Mouse (Mus musculus): ENCODE measurements around the gene Stx6. TPM values are rescaled to one million over a fixed set of nuclear protein-coding genes. Genes with fewer than 3 reads are reported as not detected.
A peak's percentile ranks its signal among the peaks of the same experiment; 100 is the strongest.

The Stx6 gene
- 82.9 and 93.7 TPM in 2 replicates for polyA plus RNA-seq (2015; fragmentation: Nextera tagmentation; extraction: Ambion mirVana)

DNA sequence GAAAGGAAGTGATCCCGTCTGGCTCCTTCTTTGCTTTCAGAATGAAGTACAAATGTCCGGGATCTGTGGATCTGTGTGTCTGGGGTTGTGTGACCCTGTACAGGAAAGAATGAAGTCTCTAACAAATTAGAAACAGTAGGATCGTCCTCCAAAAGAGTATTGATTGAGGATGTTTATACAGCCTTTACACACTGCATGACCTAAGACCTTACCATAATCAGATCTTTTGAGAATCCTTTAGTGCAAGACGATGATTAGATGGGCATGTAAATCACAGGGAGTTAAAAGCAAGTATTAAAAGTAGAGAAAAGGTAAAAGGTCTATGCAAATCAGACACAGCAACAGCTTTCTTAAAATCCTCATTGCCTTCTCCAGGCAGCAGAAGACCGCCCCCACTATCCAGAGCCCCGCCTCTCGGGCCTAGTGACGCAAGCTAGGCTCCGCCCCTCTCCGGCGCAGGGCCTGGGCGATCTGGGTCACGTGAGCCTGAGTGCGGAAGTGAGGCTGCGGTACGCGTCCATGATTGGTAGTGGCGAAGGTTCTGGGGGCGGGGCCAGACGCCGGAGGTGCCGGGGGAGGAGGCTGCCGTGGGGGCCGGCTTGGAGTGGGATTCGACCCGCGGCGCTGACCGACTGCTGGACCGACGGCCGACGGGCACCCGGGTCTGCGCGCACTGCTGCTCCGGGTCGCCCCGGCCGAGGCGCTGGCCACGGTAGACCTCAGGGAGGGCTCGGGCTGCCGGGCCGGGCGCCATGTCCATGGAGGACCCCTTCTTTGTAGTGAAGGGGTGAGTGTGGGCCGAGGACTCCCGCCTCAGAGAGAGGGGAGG, at the start of gene Stx6:
Gene Stx6 (plus strand): TSS at position 575 of the 829 bp plus-strand sequence.
- H3K4me3 ChIP-seq (ENCODE audit: low read length) = peak within 1 kb of the TSS; percentile 90
- no peaks in the 10 kb centered on the region for H3K27me3 ChIP-seq (replicated peaks; ENCODE audit: control insufficient read depth, insufficient read depth, low read length)
- ATAC-seq = peak; percentile 98
- H3K27ac ChIP-seq (ENCODE audit: low read depth, low read length) = peak within 1 kb of the TSS; percentile 92
- peak within 1 kb of the TSS; percentile 69 for H3K9ac ChIP-seq (ENCODE audit: low read depth, low read length)
- no peaks in the 10 kb centered on the region for H3K9me3 ChIP-seq (ENCODE audit: control insufficient read depth, low read length)
- H3K36me3 ChIP-seq (ENCODE audit: control insufficient read depth, insufficient read depth, low read length) = no peaks in the 10 kb centered on the region
- WGBS = 3% methylated on average over 44 of the region's 48 CpGs
- peak within 1 kb of the TSS; percentile 72 for H3K4me2 ChIP-seq (ENCODE audit: low read length)
- peaks cover 13% of the 10 kb centered on the region for H3K4me1 ChIP-seq (ENCODE audit: control insufficient read depth, insufficient read depth, low read depth, low read length)

DNA sequence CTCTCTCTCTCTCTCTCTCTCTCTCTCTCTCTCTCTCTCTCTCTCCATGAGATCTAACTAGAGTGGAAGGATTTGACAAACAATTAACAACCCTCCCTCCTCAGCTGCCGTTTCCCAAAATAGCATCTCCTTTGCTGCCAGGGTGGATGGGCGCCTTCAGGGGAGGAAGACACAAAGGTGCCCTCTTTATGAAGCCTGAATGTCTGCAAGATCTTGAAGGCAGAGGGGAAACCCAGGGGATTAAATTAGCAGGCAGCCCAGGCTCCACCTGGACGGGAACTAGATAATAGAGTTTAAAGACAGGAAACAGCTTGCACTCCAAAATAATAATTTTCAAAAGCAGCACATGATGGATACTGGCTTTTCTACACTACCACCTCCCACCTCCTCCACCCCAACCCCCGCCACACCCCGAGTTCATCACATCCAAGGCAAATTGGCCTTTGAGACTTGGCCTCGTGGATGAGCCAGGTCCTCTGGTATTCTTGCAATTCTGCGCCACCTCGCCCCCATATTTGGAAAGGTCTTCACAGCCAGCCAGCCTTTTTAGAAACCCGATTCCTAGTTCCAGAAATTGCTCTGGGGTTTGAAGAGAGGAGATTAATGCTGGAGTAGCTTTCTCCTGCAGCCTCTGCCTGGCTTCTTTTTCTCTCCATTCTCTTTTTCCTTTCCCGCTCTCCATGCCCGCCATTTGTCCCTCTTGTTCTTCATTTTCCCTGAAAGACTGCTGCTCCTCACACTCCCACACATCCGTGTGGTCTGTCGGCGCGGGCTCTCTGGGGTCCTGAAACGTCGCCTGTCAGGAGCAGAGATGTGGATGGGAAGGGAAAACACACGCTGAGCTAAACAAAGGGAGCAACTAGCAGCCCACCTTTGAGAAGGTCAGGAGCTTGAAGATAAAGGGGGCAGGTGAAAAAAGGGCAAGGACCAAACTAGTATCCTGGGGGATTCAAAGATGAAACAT, 48.8 kb upstream of the Stx6 start:
- Histone ChIP-seq H3K4me1 (ENCODE audit: control insufficient read depth, insufficient read depth, low read depth, low read length) (peaks cover 10% of the 10 kb centered on the region), H3K27ac (ENCODE audit: low read depth, low read length) (peak overlapping the region; percentile 59), H3K4me3 (ENCODE audit: low read length) (no peak overlapping the region), H3K36me3 (ENCODE audit: control insufficient read depth, insufficient read depth, low read length) (no peaks in the 10 kb centered on the region), H3K27me3 (replicated peaks; ENCODE audit: control insufficient read depth, insufficient read depth, low read length) (no peaks in the 10 kb centered on the region), H3K9me3 (ENCODE audit: control insufficient read depth, low read length) (no peaks in the 10 kb centered on the region), H3K4me2 (ENCODE audit: low read length) (peak overlapping the region; percentile 31), H3K9ac (ENCODE audit: low read depth, low read length) (peak overlapping the region; percentile 20)
- no peak for ATAC-seq
- WGBS = 22% methylated on average over 18 of the region's 18 CpGs

DNA sequence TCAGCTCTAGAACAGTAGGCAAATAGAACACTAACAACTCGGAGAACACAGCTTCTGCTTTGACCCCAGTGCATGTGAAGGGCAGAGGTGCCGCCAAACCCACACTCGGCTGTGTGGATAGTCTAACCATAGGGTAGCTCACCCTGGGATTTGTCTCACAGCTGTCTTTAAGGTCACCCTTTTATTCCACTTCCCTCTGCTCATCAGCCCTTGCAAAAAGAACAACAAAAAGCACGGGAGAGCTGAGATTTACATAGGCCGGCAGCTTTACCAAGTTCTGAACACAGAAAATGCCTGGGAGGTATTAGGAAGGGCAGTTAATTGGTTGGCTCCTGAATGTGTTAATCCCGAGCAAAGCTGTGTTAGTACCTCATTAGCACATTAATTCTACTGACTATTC, 47.0 kb upstream of the Stx6 start:
- Histone ChIP-seq H3K4me2 (ENCODE audit: low read length) (no peak overlapping the region), H3K4me3 (ENCODE audit: low read length) (no peak overlapping the region), H3K27ac (ENCODE audit: low read depth, low read length) (no peak overlapping the region), H3K9me3 (ENCODE audit: control insufficient read depth, low read length) (no peaks in the 10 kb centered on the region), H3K4me1 (ENCODE audit: control insufficient read depth, insufficient read depth, low read depth, low read length) (peaks cover 10% of the 10 kb centered on the region), H3K36me3 (ENCODE audit: control insufficient read depth, insufficient read depth, low read length) (no peaks in the 10 kb centered on the region), H3K9ac (ENCODE audit: low read depth, low read length) (no peak overlapping the region), H3K27me3 (replicated peaks; ENCODE audit: control insufficient read depth, insufficient read depth, low read length) (no peaks in the 10 kb centered on the region)
- no peak for ATAC-seq
- WGBS = 21% methylated on average over 6 of the region's 6 CpGs

DNA sequence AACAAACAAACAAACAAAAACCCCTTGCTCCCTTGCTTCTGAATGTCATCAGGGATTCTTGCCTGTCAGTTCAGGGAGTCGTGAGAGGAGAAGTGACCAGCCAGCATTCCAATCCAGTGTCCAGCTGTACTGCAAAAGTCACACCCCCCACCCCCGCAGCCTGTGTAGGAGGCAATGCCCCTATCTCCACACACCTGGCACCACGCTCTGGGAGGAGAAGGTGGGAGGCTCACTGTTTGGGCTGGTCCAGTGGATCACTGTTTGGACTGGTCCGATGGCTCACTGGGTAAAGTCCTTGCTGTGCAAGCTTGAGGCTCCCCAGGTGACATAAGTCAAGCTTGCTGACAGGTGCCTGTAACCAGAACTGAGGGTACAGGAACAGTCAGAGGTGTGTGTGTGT, 46.4 kb upstream of the Stx6 start:
- 54% methylated on average over 4 of the region's 4 CpGs for WGBS
- Histone ChIP-seq H3K4me1 (ENCODE audit: control insufficient read depth, insufficient read depth, low read depth, low read length) (peaks cover 10% of the 10 kb centered on the region), H3K27me3 (replicated peaks; ENCODE audit: control insufficient read depth, insufficient read depth, low read length) (no peaks in the 10 kb centered on the region), H3K4me2 (ENCODE audit: low read length) (no peak overlapping the region), H3K9ac (ENCODE audit: low read depth, low read length) (peak overlapping the region; percentile 13; the same call in 1 of the 2 replicates), H3K4me3 (ENCODE audit: low read length) (no peak overlapping the region), H3K27ac (ENCODE audit: low read depth, low read length) (no peak overlapping the region), H3K36me3 (ENCODE audit: control insufficient read depth, insufficient read depth, low read length) (no peaks in the 10 kb centered on the region), H3K9me3 (ENCODE audit: control insufficient read depth, low read length) (no peaks in the 10 kb centered on the region)
- ATAC-seq = no peak

DNA sequence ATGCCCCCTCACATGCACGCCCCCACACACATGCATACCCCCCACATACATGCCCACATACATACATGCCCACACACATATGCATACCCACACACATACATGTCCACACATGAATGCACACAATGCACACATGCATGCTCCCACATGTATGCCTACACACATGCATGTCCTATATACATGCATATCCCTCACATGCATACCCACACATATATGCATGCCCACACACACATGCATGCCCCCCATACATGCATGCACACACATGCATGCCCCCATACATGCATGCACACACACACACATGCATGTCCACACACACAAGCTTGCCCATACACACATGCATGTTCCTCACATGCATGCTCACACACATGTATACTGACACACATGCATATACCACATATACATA, 45.6 kb upstream of the Stx6 start:
- WGBS = 88% methylated on average over 1 of the region's 1 CpGs
- H3K4me3 ChIP-seq (ENCODE audit: low read length) = no peak overlapping the region
- no peak for ATAC-seq
- no peaks in the 10 kb centered on the region for H3K36me3 ChIP-seq (ENCODE audit: control insufficient read depth, insufficient read depth, low read length)
- H3K27me3 ChIP-seq (replicated peaks; ENCODE audit: control insufficient read depth, insufficient read depth, low read length) = no peaks in the 10 kb centered on the region
- H3K27ac ChIP-seq (ENCODE audit: low read depth, low read length) = no peak overlapping the region
- no peak overlapping the region for H3K4me2 ChIP-seq (ENCODE audit: low read length)
- no peak overlapping the region for H3K9ac ChIP-seq (ENCODE audit: low read depth, low read length)
- H3K9me3 ChIP-seq (ENCODE audit: control insufficient read depth, low read length) = no peaks in the 10 kb centered on the region
- peaks cover 10% of the 10 kb centered on the region for H3K4me1 ChIP-seq (ENCODE audit: control insufficient read depth, insufficient read depth, low read depth, low read length)

DNA sequence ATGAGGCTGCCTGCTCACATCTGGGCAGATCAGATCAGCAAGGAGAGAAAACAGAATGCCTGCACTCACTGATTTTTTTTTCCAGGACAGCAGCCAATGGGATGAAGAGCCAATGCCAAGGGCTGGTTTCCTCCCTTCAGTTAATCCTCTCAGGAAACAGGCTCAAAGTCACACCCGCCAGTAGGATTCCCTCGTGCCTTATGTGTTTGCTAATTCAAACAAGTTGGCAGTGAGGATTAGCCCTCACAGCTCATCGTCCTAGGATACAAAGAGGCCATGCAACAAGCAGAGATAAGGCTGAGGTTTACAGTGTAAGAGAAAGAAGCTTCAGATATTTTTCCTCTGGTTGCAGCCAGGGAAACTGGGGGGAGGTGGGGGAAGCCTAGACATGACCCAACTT, 44.6 kb upstream of the Stx6 start:
- Histone ChIP-seq H3K9me3 (ENCODE audit: control insufficient read depth, low read length) (no peaks in the 10 kb centered on the region), H3K4me2 (ENCODE audit: low read length) (no peak overlapping the region), H3K36me3 (ENCODE audit: control insufficient read depth, insufficient read depth, low read length) (no peaks in the 10 kb centered on the region), H3K9ac (ENCODE audit: low read depth, low read length) (no peak overlapping the region), H3K4me3 (ENCODE audit: low read length) (no peak overlapping the region), H3K27me3 (replicated peaks; ENCODE audit: control insufficient read depth, insufficient read depth, low read length) (no peaks in the 10 kb centered on the region), H3K4me1 (ENCODE audit: control insufficient read depth, insufficient read depth, low read depth, low read length) (peaks cover 10% of the 10 kb centered on the region), H3K27ac (ENCODE audit: low read depth, low read length) (no peak overlapping the region)
- ATAC-seq = peak; percentile 37; the same call in 1 of the 2 replicates
- WGBS = 25% methylated on average over 3 of the region's 3 CpGs

DNA sequence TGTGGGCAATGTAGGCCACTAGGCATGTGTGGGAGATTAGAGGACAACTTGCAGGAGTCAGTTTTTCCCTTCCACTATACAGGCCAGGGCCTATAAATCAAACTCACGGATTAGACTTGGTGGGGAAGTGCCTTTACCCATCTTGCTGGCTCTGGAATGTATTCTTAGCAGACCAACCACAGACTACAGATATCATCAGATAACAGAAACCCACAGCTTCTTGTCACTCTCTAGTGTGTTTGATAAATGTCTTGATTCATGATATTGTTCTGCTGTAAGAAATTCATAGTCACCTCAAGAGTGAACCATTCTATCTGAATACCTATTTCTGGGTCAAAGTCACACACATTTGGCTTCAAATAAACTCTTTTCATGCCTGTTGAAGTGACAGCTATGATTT, 38.8 kb upstream of the Stx6 start:
- Histone ChIP-seq H3K9me3 (ENCODE audit: control insufficient read depth, low read length) (no peaks in the 10 kb centered on the region), H3K36me3 (ENCODE audit: control insufficient read depth, insufficient read depth, low read length) (no peaks in the 10 kb centered on the region)
- 82% methylated on average over 1 of the region's 1 CpGs for WGBS

DNA sequence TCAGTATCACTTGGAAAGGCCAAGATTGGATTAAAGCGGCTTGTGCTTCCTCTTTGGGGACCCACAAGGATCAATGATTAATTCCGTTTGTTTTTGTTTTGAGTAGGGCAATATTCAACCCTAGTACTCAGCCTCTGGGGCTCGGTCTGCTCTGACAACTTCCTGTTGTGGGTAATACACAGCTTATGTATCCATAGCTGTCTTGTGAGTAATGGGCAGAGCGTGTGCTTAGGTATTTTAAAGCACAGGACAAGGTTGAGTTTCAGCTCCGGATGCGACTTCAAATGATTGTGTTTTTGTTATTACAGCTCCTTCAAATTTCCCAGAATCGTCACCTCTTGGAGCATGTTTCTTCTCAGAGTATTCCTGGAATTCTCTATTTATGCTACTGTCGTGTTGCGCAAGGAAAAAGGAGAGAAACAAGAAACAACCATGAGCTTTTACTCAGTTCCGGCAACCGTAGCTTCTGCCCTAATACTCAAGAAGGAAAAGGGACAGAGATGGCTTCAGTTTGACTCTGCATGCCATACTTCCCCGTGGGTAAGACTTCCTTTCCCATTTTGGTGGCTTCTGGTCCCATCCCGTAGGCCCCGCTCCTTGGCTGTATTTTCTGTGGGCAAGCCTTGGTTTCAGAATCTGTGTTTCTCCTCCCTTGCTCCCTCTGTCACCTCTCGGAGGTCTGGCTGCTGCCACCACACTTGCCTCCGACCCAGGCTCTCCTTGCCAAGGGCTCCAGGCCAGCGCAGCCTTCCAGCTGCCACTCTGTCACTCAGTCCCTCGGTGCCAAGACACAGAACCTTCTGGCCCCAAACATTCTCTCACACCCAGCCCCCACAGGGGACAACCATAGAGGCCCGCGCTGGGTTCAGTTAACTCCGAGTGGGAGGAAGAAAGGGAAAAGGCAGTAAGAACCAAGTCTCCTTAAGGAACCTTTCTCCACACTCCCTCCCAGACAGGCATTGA, 36.3 kb upstream of the Stx6 start:
- Histone ChIP-seq H3K27ac (ENCODE audit: low read depth, low read length) (no peak overlapping the region), H3K9me3 (ENCODE audit: control insufficient read depth, low read length) (no peaks in the 10 kb centered on the region), H3K27me3 (replicated peaks; ENCODE audit: control insufficient read depth, insufficient read depth, low read length) (no peaks in the 10 kb centered on the region), H3K36me3 (ENCODE audit: control insufficient read depth, insufficient read depth, low read length) (no peaks in the 10 kb centered on the region), H3K9ac (ENCODE audit: low read depth, low read length) (no peak overlapping the region), H3K4me1 (ENCODE audit: control insufficient read depth, insufficient read depth, low read depth, low read length) (no peaks in the 10 kb centered on the region), H3K4me2 (ENCODE audit: low read length) (no peak overlapping the region), H3K4me3 (ENCODE audit: low read length) (no peak overlapping the region)
- 77% methylated on average over 21 of the region's 21 CpGs for WGBS
- peak; percentile 92 for ATAC-seq

More for the DNA sequence above, 38.8 kb upstream of the Stx6 start:
- no peaks in the 10 kb centered on the region for H3K4me1 ChIP-seq (ENCODE audit: control insufficient read depth, insufficient read depth, low read depth, low read length)
- no peak overlapping the region for H3K4me3 ChIP-seq (ENCODE audit: low read length)
- no peak overlapping the region for H3K27ac ChIP-seq (ENCODE audit: low read depth, low read length)
- H3K4me2 ChIP-seq (ENCODE audit: low read length) = no peak overlapping the region
- no peak for ATAC-seq
- no peak overlapping the region for H3K9ac ChIP-seq (ENCODE audit: low read depth, low read length)
- H3K27me3 ChIP-seq (replicated peaks; ENCODE audit: control insufficient read depth, insufficient read depth, low read length) = no peaks in the 10 kb centered on the region

Data from hindbrain, embryonic 16.5 days (tissue).